29 mouse cellular contexts compared by ENCODE assay signal in genomic region chr6:34174715-34175114, GRCm38 (mm10). TPM values are rescaled to one million over a fixed set of nuclear protein-coding genes. Genes with fewer than 3 reads are reported as not detected.
DNase-seq lines count a peak whose midpoint lies in the region; ATAC-seq and TF ChIP-seq lines count a peak whose summit lies in the region.
"Had no signal": no experiment of that assay in that cellular context is flagged by ENCODE, and none has a peak within 500 bp of the region (broad histone marks: within the 10 kb centered on the region; RNA-seq: fewer than 3 reads in every experiment).

No protein-coding gene starts in this region.

- H3K36me3 ChIP-seq in hindbrain, embryonic 15.5 days, result 0 out of 2 replicates have a peak, but pooled peaks cover 2% of the 10 kb centered on the region
- H3K36me3 ChIP-seq in hindbrain, embryonic 13.5 days, result peaks cover 7% of the 10 kb centered on the region
- peaks cover 11% of the 10 kb centered on the region; the same call in 1 of the 2 replicates for H3K36me3 ChIP-seq in kidney, postnatal 0 days (ENCODE audit: insufficient read depth, low read length)

- H3K9ac ChIP-seq in hindbrain, embryonic 15.5 days, result peak overlapping the region; percentile 4; the same call in 1 of the 2 replicates
- no peak overlapping the region for H3K9ac ChIP-seq in hindbrain, embryonic 13.5 days
- no peak overlapping the region for H3K9ac ChIP-seq in kidney, postnatal 0 days (ENCODE audit: low read depth, low read length)
- H3K9ac ChIP-seq: embryonic facial prominence, embryonic 13.5 days; forebrain, embryonic 15.5 days; heart, embryonic 13.5 days; limb, embryonic 12.5 days; liver, postnatal 0 days; midbrain, embryonic 13.5 days; neural tube, embryonic 13.5 days had no signal

- no peak overlapping the region for H3K27ac ChIP-seq in hindbrain, embryonic 15.5 days (replicated peaks)
- H3K27ac ChIP-seq in hindbrain, embryonic 13.5 days, result no peak overlapping the region
- no peak overlapping the region for H3K27ac ChIP-seq in kidney, postnatal 0 days
- H3K27ac ChIP-seq: embryonic facial prominence, embryonic 13.5 days; forebrain, embryonic 10.5 days; forebrain, embryonic 15.5 days; gastrocnemius, adult 2 months; heart, embryonic 13.5 days; layer of hippocampus, adult 2 months; left cerebral cortex, adult 2 months; limb, embryonic 12.5 days; liver, embryonic 12.5 days; midbrain, embryonic 13.5 days; neural tube, embryonic 13.5 days had no signal

- no peak for ATAC-seq in hindbrain, embryonic 15.5 days (ENCODE audit: low FRiP score, low read depth)
- no peak for ATAC-seq in hindbrain, embryonic 13.5 days (ENCODE audit: low FRiP score)
- no peak for ATAC-seq in kidney, postnatal 0 days (replicated peaks; ENCODE audit: low FRiP score, low read depth)
- ATAC-seq: forebrain, embryonic 15.5 days; hindbrain, embryonic 16.5 days; intestine, embryonic 16.5 days; liver, embryonic 12.5 days; liver, postnatal 0 days; midbrain, embryonic 13.5 days; Patski had no signal

- no peaks in the 10 kb centered on the region for H3K9me3 ChIP-seq in hindbrain, embryonic 15.5 days
- H3K9me3 ChIP-seq in hindbrain, embryonic 13.5 days, result no peaks in the 10 kb centered on the region
- H3K9me3 ChIP-seq in kidney, postnatal 0 days (replicated peaks; ENCODE audit: low read length), result no peaks in the 10 kb centered on the region
- H3K9me3 ChIP-seq: embryonic facial prominence, embryonic 13.5 days; forebrain, embryonic 10.5 days; forebrain, embryonic 15.5 days; G1E; heart, embryonic 13.5 days; limb, embryonic 12.5 days; liver, embryonic 12.5 days; midbrain, embryonic 13.5 days; neural tube, embryonic 13.5 days had no signal

- peaks cover 10% of the 10 kb centered on the region for H3K4me1 ChIP-seq in hindbrain, embryonic 15.5 days (replicated peaks)
- peaks cover 13% of the 10 kb centered on the region for H3K4me1 ChIP-seq in hindbrain, embryonic 13.5 days (replicated peaks)
- H3K4me1 ChIP-seq in kidney, postnatal 0 days (replicated peaks; ENCODE audit: insufficient read depth, low read length), result peaks cover 13% of the 10 kb centered on the region

- DNase-seq in kidney, postnatal 0 days (ENCODE audit: low spot score), result no peak
- no peak for DNase-seq in kidney, postnatal 25 days
- peak; percentile 10 for DNase-seq in thymus, postnatal 25 days
- DNase-seq in thymus, postnatal 14 days, result no peak
- no peak for DNase-seq in ovary, adult 18-20 months (ENCODE audit: low spot score)
- DNase-seq: adrenal gland, postnatal 25 days; cerebellum, adult 11-12 months; cerebellum, adult 9-11 months; gastrocnemius, adult 2 months; heart, postnatal 10 days; kidney, postnatal 14 days; liver, postnatal 0 days; lung, postnatal 4 days had no signal

- no peak for TF ChIP-seq CTCF in kidney, postnatal 0 days (IDR thresholded peaks at IDR 0.05; ENCODE audit: low read depth)

- no peak overlapping the region for H3K4me3 ChIP-seq in hindbrain, embryonic 15.5 days
- no peak overlapping the region for H3K4me3 ChIP-seq in hindbrain, embryonic 13.5 days
- H3K4me3 ChIP-seq in kidney, postnatal 0 days (replicated peaks; ENCODE audit: low read depth, low read length), result no peak overlapping the region
- H3K4me3 ChIP-seq: embryonic facial prominence, embryonic 13.5 days; forebrain, embryonic 10.5 days; forebrain, embryonic 15.5 days; gastrocnemius, adult 2 months; heart, embryonic 13.5 days; left cerebral cortex, adult 2 months; limb, embryonic 12.5 days; liver, embryonic 12.5 days; midbrain, embryonic 13.5 days; neural tube, embryonic 13.5 days had no signal

- WGBS in hindbrain, embryonic 15.5 days, result 93% methylated on average over 8 of the region's 8 CpGs
- 90% methylated on average over 8 of the region's 8 CpGs for WGBS in hindbrain, embryonic 13.5 days
- 56% methylated on average over 8 of the region's 8 CpGs for WGBS in kidney, postnatal 0 days

- H3K4me2 ChIP-seq in hindbrain, embryonic 15.5 days, result no peak overlapping the region
- no peak overlapping the region for H3K4me2 ChIP-seq in hindbrain, embryonic 13.5 days
- peak overlapping the region; percentile 33; the same call in 1 of the 2 replicates for H3K4me2 ChIP-seq in kidney, postnatal 0 days (ENCODE audit: low read length)
- H3K4me2 ChIP-seq: forebrain, embryonic 15.5 days; midbrain, embryonic 13.5 days; neural tube, embryonic 13.5 days had no signal

- H3K27me3 ChIP-seq in hindbrain, embryonic 15.5 days, result no peaks in the 10 kb centered on the region
- H3K27me3 ChIP-seq in hindbrain, embryonic 13.5 days, result no peaks in the 10 kb centered on the region
- H3K27me3 ChIP-seq in kidney, postnatal 0 days (ENCODE audit: insufficient read depth, low read length), result no peaks in the 10 kb centered on the region
- H3K27me3 ChIP-seq: embryonic facial prominence, embryonic 13.5 days; forebrain, embryonic 15.5 days; heart, embryonic 13.5 days; limb, embryonic 12.5 days; liver, embryonic 12.5 days; midbrain, embryonic 13.5 days; neural tube, embryonic 13.5 days; Patski had no signal

RNA-seq across cellular contexts. Expression of gene Slc35b4, which starts 2.2 kb away (rescaled TPM):
- polyA plus RNA-seq in hindbrain, embryonic 15.5 days (2015; fragmentation: Nextera tagmentation; extraction: Ambion mirVana), result 40.8 and 44.0 TPM in 2 replicates
- polyA plus RNA-seq in hindbrain, embryonic 13.5 days (2015; fragmentation: Nextera tagmentation; extraction: Ambion mirVana), result 36.8 and 40.7 TPM in 2 replicates
- polyA plus RNA-seq in kidney, postnatal 0 days (2015; fragmentation: Nextera tagmentation; extraction: Ambion mirVana), result 60.4 and 70.3 TPM in 2 replicates
